Mouse (Mus musculus): Measurements from ENCODE around the gene Pnkp. TPM values are rescaled to one million over a fixed set of nuclear protein-coding genes. Genes with fewer than 3 reads are reported as not detected.

Pnkp gene
- polyA plus RNA-seq, 1 experiment = 53.4 TPM

DNA sequence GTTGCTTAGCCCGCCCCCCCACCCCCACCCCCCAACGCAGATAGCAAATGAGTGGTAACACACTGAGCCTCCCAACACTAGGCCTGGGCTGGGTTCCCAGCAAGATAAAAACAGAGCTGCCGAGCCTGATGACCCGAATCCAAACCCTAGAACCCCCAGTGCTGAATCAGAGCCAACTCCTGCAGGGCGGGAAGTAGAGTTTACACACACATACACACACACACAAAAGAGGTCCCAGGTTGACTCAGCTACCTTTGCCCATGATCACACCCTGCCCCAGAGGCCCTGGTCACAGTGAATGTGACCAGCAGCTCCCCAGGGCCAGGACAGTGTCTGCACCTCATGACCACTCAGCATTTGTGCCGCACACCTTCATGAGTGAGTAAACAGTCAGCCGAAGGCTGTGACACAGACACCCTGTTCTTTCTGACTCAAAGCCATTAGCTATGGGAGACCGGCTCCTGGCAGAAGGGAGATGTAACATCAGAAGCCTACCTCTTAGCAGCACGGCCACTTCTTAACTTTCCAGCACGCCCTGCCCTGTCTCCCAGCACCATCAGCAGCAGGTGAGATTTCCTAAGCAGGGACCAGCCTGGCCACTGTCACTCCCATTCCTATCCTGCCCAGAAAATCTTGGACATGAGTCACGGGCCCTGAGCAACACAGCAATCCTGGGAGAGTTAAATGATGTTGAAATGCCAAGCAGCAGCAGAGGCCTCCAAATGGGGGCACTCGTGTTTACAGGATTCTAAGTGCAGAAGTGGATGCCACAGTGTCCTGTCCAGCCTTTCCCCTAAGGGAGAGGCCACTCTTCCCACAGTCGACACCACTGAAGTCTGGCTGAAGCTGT is 31.5 kb downstream of the Pnkp start:
- Histone ChIP-seq H3K4me1 (ENCODE audit: control insufficient read depth, insufficient read depth, low read length) (peaks cover 9% of the 10 kb centered on the region), H3K4me3 (ENCODE audit: insufficient read depth, low read depth, low read length) (no peak overlapping the region), H3K27ac (ENCODE audit: insufficient read depth, low read depth, low read length) (no peak overlapping the region), H3K27me3 (replicated peaks; ENCODE audit: control insufficient read depth, insufficient read depth, low read length) (no peaks in the 10 kb centered on the region), H3K36me3 (ENCODE audit: control insufficient read depth, insufficient read depth, low read length) (peaks cover 2% of the 10 kb centered on the region; the same call in 1 of the 2 replicates)
- DNase-seq = no peak
- 47% methylated on average over 13 of the region's 13 CpGs for WGBS
- TF ChIP-seq POLR2A (IDR thresholded peaks at IDR 0.05; ENCODE audit: low read depth, low read length) (no peak), CTCF (conservative IDR thresholded peaks at IDR 0.05; ENCODE audit: insufficient read depth, insufficient read length, low read depth, low read length) (no peak)

DNA sequence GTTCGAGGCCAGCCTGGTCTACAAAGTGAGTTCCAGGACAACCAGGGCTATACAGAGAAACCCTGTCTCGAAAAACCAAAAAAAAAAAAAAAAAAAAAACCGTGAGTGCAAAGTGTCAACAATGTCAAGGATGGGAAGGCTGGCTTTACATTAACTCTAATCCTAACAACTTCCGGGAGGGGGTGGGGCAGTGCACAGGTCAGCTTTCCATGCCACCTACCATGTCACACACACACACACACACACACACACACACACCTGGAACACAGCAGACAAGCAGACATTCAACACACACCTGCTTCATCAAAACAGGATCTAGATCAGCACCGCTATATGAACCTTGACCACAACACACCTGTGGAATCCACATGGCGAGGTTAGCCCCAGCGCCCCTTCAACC is 33.2 kb downstream of the Pnkp start:
- no peaks in the 10 kb centered on the region for H3K27me3 ChIP-seq (replicated peaks; ENCODE audit: control insufficient read depth, insufficient read depth, low read length)
- H3K27ac ChIP-seq (ENCODE audit: insufficient read depth, low read depth, low read length) = no peak overlapping the region
- WGBS = 66% methylated on average over 7 of the region's 7 CpGs

DNA sequence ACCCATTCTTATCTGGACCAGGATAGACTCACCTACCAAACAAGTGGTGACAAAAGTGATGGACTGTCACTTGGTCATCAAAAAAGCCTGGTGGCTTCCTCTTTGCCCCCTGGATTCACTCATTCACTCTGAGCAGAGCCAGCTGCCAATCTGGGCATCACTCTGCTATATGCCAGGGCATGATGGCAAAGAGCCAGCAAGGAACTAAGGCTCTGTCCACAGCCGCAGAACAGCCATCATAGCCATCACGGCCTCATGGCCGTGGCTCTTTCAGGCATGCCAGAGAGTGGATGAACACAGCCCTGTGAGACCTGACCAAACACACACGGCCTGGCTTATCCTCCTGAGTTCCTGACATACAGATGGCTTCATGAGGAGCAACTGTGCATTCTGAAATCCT is 33.8 kb downstream of the Pnkp start:
- H3K27ac ChIP-seq (ENCODE audit: insufficient read depth, low read depth, low read length) = no peak overlapping the region
- no peak for TF ChIP-seq POLR2A (IDR thresholded peaks at IDR 0.05; ENCODE audit: low read depth, low read length)
- TF ChIP-seq CTCF (conservative IDR thresholded peaks at IDR 0.05; ENCODE audit: insufficient read depth, insufficient read length, low read depth, low read length) = no peak
- 42% methylated on average over 4 of the region's 4 CpGs for WGBS
- H3K4me1 ChIP-seq (ENCODE audit: control insufficient read depth, insufficient read depth, low read length) = peaks cover 13% of the 10 kb centered on the region
- H3K4me3 ChIP-seq (ENCODE audit: insufficient read depth, low read depth, low read length) = peak overlapping the region; percentile 10; the same call in 1 of the 2 replicates
- no peak for DNase-seq
- H3K27me3 ChIP-seq (replicated peaks; ENCODE audit: control insufficient read depth, insufficient read depth, low read length) = no peaks in the 10 kb centered on the region
- no peaks in the 10 kb centered on the region for H3K36me3 ChIP-seq (ENCODE audit: control insufficient read depth, insufficient read depth, low read length)

More for the DNA sequence above, 33.2 kb downstream of the Pnkp start:
- H3K36me3 ChIP-seq (ENCODE audit: control insufficient read depth, insufficient read depth, low read length) = no peaks in the 10 kb centered on the region
- no peak for DNase-seq
- H3K4me3 ChIP-seq (ENCODE audit: insufficient read depth, low read depth, low read length) = no peak overlapping the region
- TF ChIP-seq CTCF (conservative IDR thresholded peaks at IDR 0.05; ENCODE audit: insufficient read depth, insufficient read length, low read depth, low read length) (no peak), POLR2A (IDR thresholded peaks at IDR 0.05; ENCODE audit: low read depth, low read length) (no peak)
- peaks cover 11% of the 10 kb centered on the region for H3K4me1 ChIP-seq (ENCODE audit: control insufficient read depth, insufficient read depth, low read length)

DNA sequence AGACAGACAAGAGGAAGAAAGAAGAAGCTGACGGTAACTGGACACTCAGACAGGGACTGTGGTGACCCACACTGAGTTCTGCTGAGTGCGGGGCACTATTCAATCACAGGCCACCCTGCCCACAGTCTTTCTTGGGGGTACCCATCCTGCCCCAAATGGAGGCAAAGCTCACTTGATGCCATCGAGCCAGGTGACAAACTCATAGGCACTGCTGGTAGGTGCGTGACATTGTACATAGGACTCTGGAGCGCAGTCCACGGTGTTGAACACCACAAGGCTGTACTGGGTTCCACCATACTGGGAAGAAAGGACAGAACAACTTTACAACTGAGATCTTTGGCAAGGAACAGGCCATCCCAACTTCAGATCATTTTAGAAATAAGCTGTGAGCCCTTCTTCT is 34.7 kb downstream of the Pnkp start:
- Histone ChIP-seq H3K4me3 (ENCODE audit: insufficient read depth, low read depth, low read length) (peak overlapping the region; percentile 60), H3K4me1 (ENCODE audit: control insufficient read depth, insufficient read depth, low read length) (peaks cover 15% of the 10 kb centered on the region), H3K27ac (ENCODE audit: insufficient read depth, low read depth, low read length) (peak overlapping the region; percentile 93; the same call in 1 of the 2 replicates), H3K36me3 (ENCODE audit: control insufficient read depth, insufficient read depth, low read length) (no peaks in the 10 kb centered on the region), H3K27me3 (replicated peaks; ENCODE audit: control insufficient read depth, insufficient read depth, low read length) (no peaks in the 10 kb centered on the region)
- whole genome bisulfite sequencing = 10% methylated on average over 6 of the region's 6 CpGs
- no peak for DNase-seq
- TF ChIP-seq CTCF (conservative IDR thresholded peaks at IDR 0.05; ENCODE audit: insufficient read depth, insufficient read length, low read depth, low read length) = no peak
- no peak for TF ChIP-seq POLR2A (IDR thresholded peaks at IDR 0.05; ENCODE audit: low read depth, low read length)

DNA sequence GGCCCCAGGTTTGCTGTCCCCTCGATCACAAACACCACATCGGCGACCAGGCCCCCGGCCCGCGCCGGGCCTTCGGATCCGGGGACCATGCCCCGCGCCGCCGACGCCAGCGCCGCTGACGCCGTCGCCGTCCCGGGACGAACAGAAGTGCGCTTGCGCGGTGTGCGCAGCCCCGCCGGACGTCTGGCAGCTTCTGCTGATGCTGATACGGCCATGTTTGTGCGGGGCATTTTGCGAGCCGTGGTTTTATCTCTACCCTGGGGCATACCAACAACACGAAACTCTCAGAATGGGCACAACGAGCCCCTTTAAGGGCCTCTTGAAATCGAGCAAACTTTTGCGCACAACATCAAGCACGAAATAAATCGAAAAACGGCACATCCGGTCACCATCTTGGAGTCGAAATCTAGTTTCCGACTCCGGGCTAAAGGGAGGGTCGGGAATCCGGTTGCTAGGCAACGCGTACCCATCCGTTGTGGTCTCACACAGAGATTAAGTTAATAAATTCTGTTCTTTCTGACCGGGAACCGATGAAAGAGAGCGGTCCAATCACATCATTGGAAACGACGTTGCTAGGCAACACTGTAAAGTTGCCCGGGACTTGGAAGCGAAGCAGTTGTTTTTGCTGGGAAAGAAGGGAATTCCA is 35.5 kb downstream of the Pnkp start, which contains the start of gene Med25:
TSS of gene Med25 (minus strand) at position 437 of the 646 bp plus-strand sequence.
- DNase-seq = peak; percentile 97
- H3K27me3 ChIP-seq (replicated peaks; ENCODE audit: control insufficient read depth, insufficient read depth, low read length) = no peaks in the 10 kb centered on the region
- under 1% methylated on average over 56 of the region's 56 CpGs for WGBS
- peaks cover 18% of the 10 kb centered on the region for H3K4me1 ChIP-seq (ENCODE audit: control insufficient read depth, insufficient read depth, low read length)
- peak within 1 kb of the TSS; percentile 60 for H3K4me3 ChIP-seq (ENCODE audit: insufficient read depth, low read depth, low read length)
- TF ChIP-seq CTCF (conservative IDR thresholded peaks at IDR 0.05; ENCODE audit: insufficient read depth, insufficient read length, low read depth, low read length) = no peak
- peak; percentile 21 for TF ChIP-seq POLR2A (IDR thresholded peaks at IDR 0.05; ENCODE audit: low read depth, low read length)
- peak within 1 kb of the TSS; percentile 93 for H3K27ac ChIP-seq (ENCODE audit: insufficient read depth, low read depth, low read length)
- H3K36me3 ChIP-seq (ENCODE audit: control insufficient read depth, insufficient read depth, low read length) = no peaks in the 10 kb centered on the region

DNA sequence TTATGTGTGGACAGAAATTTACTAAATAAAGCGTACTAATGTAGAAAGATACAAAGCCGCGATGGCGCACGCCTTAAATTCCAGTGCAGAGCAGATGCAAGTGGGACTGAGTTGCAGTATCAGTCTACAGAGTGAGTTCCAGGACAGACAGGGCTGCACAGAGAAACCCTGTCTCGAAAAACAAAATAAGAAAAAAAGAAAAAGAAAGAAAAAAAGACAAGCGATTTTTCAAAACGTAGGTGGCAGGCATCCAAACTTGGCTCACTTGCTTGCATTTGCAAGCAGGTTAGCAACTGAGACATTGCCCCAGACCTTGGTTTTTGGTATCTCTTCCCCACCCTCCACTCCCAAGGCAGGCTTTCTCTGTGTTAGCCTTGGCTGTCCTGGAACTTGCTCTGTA is 36.3 kb downstream of the Pnkp start:
- DNase-seq = no peak
- no peak for TF ChIP-seq POLR2A (IDR thresholded peaks at IDR 0.05; ENCODE audit: low read depth, low read length)
- TF ChIP-seq CTCF (conservative IDR thresholded peaks at IDR 0.05; ENCODE audit: insufficient read depth, insufficient read length, low read depth, low read length) = no peak
- no peaks in the 10 kb centered on the region for H3K36me3 ChIP-seq (ENCODE audit: control insufficient read depth, insufficient read depth, low read length)
- H3K27me3 ChIP-seq (replicated peaks; ENCODE audit: control insufficient read depth, insufficient read depth, low read length) = no peaks in the 10 kb centered on the region
- WGBS = 31% methylated on average over 8 of the region's 8 CpGs
- H3K4me3 ChIP-seq (ENCODE audit: insufficient read depth, low read depth, low read length) = no peak overlapping the region
- H3K27ac ChIP-seq (ENCODE audit: insufficient read depth, low read depth, low read length) = no peak overlapping the region
- peaks cover 18% of the 10 kb centered on the region for H3K4me1 ChIP-seq (ENCODE audit: control insufficient read depth, insufficient read depth, low read length)

DNA sequence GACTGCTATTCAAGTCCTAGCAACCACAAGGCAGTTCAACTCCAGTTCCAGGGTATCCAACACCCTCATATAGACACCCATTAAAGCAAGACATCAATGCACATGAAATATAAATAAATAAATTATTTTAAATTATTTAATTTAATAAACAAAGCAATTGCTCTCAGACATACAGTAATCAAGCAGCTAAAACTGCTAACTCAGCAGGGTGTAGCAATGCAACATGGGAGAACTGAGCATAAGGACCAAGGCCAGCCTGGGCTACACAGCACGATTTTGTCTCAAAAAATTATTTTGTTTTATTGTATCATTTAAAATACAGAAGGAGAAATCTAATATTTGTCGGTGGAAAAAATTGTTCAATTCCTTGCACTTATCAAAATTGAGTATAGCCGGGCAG is 37.2 kb downstream of the Pnkp start:
- TF ChIP-seq CTCF (conservative IDR thresholded peaks at IDR 0.05; ENCODE audit: insufficient read depth, insufficient read length, low read depth, low read length) = no peak
- TF ChIP-seq POLR2A (IDR thresholded peaks at IDR 0.05; ENCODE audit: low read depth, low read length) = no peak
- Histone ChIP-seq H3K27ac (ENCODE audit: insufficient read depth, low read depth, low read length) (no peak overlapping the region), H3K4me3 (ENCODE audit: insufficient read depth, low read depth, low read length) (no peak overlapping the region), H3K4me1 (ENCODE audit: control insufficient read depth, insufficient read depth, low read length) (peaks cover 18% of the 10 kb centered on the region), H3K27me3 (replicated peaks; ENCODE audit: control insufficient read depth, insufficient read depth, low read length) (no peaks in the 10 kb centered on the region), H3K36me3 (ENCODE audit: control insufficient read depth, insufficient read depth, low read length) (no peaks in the 10 kb centered on the region)
- DNase-seq = no peak
- 90% methylated on average over 3 of the region's 3 CpGs for WGBS
